Comparison of ENCODE assay signal across 15 mouse cellular contexts in genomic region chr8:91318938-91319729, GRCm38 (mm10).
"Had no signal": no experiment of that assay in that cellular context is flagged by ENCODE, and none has a peak within 500 bp of the region (broad histone marks: within the 10 kb centered on the region; RNA-seq: fewer than 3 reads in every experiment).

No protein-coding gene starts in this region.

- H3K27me3 ChIP-seq: limb, embryonic 15.5 days; liver, embryonic 12.5 days; midbrain, embryonic 12.5 days; stomach, embryonic 15.5 days had no signal

- H3K4me2 ChIP-seq: limb, embryonic 15.5 days; liver, embryonic 12.5 days; midbrain, embryonic 12.5 days; stomach, embryonic 15.5 days had no signal

- DNase-seq: kidney, adult 11 months; kidney, adult 9 months; kidney, postnatal 36 days; layer of hippocampus, adult 9-11 months; layer of hippocampus, postnatal 36 days; lung, postnatal 4 days; right cerebral cortex, postnatal 14 days; thymus, adult 2 months; thymus, postnatal 25 days had no signal

- H3K9me3 ChIP-seq: limb, embryonic 15.5 days; liver, embryonic 12.5 days; midbrain, embryonic 12.5 days; stomach, embryonic 15.5 days had no signal

- H3K36me3 ChIP-seq: limb, embryonic 15.5 days; midbrain, embryonic 12.5 days; stomach, embryonic 15.5 days had no signal

- H3K27ac ChIP-seq: kidney, postnatal 0 days; limb, embryonic 15.5 days; liver, embryonic 12.5 days; midbrain, embryonic 12.5 days; stomach, embryonic 15.5 days had no signal

- H3K4me1 ChIP-seq: stomach, embryonic 15.5 days had no signal

- H3K4me3 ChIP-seq: limb, embryonic 15.5 days; liver, embryonic 12.5 days; midbrain, embryonic 12.5 days; stomach, embryonic 15.5 days had no signal

- H3K9ac ChIP-seq: limb, embryonic 15.5 days; liver, embryonic 12.5 days; midbrain, embryonic 12.5 days; stomach, embryonic 15.5 days had no signal

- ATAC-seq: liver, embryonic 12.5 days; midbrain, embryonic 16.5 days had no signal
